Mouse (Mus musculus): ENCODE data around the gene Plekhg2. TPM values are rescaled to one million over a fixed set of nuclear protein-coding genes. Genes with fewer than 3 reads are reported as not detected.
"Not testable (repeated sequence)": the region's sequence is repeated elsewhere in the genome, so short reads cannot be mapped to it uniquely, and the experiment has no call there.

Plekhg2 gene
- total RNA-seq (2022), result 10 to 100 TPM; 13.6 to 28.9 (median 20.9) TPM

DNA sequence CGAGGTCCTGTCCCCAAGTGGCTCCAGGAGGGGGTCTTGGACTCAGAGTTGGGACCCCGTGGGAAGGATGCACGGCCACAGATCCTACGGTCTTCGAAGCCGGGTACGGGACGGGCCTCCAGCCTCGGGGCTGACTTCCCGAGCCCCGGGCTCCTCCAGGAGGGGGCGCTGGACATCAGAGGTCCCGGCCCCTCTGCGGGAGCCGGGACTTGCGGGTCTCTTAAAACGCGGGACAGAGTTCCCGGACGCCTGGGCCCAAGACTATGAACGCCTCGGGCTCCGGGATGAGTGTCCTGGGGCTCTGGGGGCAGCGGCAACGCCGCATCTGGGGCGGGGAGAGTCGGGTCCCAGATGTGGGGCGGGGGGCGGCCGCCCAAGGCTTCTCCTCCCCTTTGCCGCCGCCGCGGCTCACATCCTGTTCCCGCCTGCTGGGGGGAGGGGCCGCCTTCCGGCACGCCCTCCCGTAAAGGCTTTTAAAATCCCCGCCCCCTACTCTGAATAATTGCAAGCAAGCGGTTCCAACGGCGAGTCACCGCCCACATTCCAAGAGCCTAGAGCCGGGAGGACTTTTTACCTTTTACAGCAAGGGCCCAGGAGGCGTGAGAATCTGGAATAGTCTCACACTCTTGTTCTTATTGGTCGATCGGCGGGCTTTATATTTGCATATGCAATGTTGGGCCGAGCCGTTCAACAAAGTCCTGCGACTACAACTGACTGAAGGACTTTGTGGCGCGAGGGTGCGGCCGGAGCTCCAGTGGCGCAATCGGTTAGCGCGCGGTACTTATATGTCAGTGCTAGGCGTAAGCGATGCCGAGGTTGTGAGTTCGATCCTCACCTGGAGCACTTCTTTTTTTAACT, at the start of gene Plekhg2:
Plekhg2 (minus strand) TSS at position 349 of the 858 bp plus-strand sequence.
- DNase-seq, result peak; percentile 98

- DNase-seq, result no peak
These were observed 47.0 kb upstream of the Plekhg2 start for GRCm38 (mm10) chr7:28419416-28419815.

DNA sequence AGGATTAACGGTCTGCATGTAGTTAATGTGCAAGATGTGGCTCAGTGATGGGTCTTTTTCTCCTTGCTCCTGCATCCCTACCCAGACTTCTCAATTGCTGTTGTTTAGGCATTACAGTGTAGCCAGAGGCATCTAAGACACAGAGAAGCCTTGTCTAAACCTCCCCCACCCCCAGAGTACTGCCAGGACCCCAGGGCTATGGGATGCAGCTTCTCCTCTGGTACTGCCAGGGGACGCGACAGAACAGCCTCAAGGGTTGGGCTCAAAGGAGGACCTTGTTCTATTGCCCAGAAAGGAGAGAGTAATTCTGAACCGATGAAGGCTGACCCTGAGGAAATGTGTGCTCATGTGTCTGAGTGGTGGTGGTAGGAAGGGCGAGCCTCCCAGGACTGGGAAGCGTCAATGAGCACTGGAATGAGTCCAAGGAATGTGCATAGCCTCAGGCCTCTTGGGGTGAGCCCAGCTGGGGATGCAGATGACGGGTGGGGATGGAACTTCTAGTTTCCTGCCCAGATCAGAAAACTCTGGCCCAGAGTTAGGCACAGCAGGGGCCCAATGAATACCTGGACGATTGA, 45.8 kb upstream of the Plekhg2 start:
- DNase-seq, result peak; percentile 45

DNA sequence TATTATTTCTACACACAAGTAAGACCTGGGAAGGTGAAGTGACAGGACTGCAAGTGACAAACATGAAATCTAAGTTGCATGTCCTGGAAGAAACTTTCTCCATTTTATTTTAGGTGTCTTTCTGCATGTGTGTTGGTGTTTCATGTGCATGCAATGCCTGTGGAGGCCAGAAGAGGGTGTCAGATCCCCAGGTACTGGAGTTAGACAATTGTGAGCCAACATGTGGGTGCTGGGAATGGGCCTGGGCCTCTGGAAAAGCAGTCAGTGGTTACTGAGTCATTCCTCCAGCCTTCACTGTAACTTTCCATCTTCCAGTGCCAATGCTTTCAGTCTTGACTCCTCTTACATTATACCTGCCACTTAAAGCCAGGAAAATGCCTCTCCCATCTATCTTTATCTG, 45.0 kb upstream of the Plekhg2 start:
- no peak for DNase-seq

DNA sequence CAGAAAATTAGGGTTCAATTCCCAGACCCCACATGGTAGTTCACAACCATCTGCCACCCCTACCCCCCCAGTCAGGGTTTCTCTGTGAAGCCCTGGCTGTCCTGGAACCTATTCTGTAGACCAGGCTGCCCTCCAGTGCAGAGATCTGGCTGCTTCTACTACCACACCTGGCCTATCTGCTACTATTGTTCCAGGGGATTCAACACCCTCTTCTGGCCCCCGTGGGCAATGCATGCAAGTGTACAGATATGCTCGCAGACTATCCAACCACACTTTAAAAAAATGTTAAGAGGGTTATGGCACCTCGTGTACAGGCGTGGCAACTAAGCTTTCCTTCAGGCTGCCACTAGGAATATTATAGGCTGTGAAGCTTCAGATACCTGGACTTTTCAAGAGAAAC, 40.4 kb upstream of the Plekhg2 start:
- no peak for DNase-seq

- peak; percentile 82 for DNase-seq
These were observed 38.6 kb upstream of the Plekhg2 start for GRCm38 (mm10) chr7:28410841-28411475.

DNA sequence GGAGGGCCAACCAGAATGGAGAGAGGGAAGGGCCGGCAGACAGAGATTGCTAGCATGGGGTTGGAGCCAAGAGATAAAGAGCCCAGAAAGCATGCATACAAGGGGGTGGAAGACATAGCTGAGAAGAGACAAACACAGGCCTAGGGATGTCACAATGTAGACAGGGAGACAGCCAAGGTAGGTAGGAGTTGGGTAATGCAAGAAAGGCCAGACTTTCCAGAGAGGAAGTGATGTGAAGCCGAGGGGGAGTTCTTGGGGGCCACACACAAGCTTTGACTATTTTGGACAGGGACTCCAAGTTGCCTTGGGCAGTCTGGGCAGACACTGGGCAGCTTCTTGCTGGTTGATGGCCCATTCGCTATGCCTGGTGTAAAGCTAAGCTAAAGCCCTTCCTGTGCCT, 29.5 kb upstream of the Plekhg2 start:
- DNase-seq, result no peak

DNA sequence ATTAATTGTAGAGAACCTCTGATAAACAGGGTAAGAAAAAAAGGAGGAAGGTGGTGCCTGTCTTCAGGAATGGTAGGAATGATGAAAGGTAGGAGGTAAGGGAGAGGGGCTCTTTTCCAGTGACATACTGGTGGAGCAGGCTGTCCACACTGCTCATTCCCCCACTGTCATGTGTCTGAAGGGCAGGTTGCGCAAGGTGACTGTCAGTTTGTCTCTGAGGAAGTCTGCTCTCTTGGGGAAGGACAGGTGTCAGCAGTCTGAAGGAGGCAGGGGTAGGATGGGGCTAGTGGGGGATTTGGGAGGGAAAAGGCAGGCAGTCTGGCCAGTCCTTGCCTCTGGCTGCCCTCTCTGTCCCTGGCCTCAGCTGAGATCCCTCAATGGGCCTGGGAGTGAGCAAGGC, 28.6 kb upstream of the Plekhg2 start:
- no peak for DNase-seq

DNA sequence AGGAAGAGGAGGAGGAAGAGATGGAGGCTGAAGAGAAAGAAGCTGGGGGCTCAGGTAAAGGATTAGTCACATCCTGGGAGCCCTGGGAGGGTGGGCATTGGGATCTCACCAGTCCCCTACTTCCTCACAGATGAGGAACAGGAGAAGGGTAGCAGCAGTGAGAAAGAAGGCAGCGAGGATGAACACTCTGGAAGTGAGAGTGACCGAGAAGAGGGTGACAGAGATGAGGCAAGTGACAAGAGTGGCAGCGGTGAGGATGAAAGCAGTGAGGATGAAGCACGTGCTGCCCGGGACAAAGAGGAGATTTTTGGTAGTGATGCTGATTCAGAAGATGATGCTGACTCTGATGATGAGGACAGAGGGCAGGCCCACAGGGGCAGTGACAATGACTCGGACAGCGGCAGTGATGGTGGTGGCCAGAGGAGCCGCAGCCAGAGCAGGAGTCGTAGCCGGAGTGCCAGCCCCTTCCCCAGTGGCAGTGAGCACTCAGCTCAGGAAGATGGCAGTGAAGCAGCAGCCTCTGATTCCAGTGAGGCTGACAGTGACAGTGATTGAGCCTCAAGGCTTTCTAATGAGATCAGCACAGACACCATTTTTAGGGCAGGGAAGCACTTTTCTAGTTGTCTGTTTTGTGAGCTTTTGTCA, 26.4 kb upstream of the Plekhg2 start:
- no peak for DNase-seq

DNA sequence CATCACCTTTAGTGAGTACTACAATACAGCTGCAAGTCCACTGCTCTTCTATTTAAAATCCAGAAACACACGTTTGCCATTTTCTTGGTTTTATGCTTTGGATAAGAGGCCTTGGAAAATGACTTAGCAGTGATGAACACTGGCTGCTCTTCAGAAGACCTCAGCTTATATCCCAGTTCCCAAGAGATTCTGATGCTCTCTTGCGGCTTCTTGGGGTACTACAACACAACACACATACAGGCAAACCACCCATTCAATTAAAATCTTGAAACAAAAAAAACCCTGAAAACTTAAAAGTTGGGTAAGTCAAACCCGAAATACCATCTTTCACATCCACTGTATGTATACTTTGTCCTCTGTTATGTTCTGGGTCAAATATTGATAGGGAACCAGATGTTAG, 25.6 kb upstream of the Plekhg2 start:
- DNase-seq, result no peak

DNA sequence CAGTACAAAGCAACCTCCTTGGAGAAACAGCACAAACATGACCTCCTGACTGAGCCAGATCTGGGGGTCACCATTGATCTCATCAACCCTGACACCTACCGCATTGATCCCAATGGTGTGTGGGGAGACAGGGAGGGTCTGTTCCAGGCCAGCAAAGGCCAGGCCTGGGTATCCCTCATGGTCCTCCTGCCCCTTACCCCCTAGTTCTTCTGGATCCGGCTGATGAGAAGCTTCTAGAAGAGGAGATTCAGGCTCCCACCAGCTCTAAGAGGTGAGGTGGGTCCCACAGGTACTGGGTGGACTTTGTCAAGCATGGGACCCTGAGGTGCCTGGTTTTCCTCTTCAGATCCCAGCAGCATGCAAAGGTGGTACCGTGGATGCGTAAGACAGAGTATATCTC, 23.0 kb upstream of the Plekhg2 start:
- DNase-seq, result no peak

DNA sequence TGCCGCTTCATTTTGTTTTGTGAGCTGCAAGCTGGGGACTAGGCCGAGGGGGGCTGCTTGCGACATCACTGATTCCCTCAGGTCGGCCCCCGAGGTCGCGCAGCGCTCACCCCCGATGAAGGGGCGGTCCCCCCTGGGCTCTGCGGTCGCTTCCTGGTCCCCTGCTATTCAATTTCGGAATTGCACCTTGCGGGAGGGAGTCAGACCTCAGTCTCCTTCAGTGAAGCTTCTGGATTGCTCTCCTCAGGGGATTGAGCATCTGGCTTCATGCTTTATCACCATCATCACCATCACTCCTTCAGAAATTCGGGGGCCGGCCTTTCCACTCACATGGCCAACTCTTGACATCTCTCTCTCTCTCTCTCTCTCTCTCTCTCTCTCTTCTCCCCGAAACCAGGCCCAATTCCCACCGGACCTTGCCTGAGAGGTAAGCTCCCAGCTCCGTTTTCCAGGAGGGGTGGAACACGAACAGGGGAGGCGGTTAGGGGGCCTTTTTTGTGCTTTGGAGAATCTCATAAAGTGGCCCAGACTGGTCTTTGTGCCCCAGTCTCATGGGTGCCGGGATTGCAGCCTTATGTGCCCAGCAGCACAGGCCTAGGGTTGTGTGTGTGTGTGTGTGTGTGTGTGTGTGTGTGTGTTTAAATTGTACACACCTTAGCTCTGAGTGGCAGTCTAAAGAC, 21.0 kb upstream of the Plekhg2 start:
- DNase-seq, result no peak

GRCm38 (mm10) chr7:28392429-28393271, 20.3 kb upstream of the Plekhg2 start, which contains the start of the genes Med29 and Paf1:
Med29 (minus strand) TSS chr7:28392708.
Paf1 (plus strand) TSS chr7:28392951.
- DNase-seq, result peak; percentile 98

GRCm38 (mm10) chr7:28390331-28390730, 17.9 kb upstream of the Plekhg2 start:
- DNase-seq, result no peak

DNA sequence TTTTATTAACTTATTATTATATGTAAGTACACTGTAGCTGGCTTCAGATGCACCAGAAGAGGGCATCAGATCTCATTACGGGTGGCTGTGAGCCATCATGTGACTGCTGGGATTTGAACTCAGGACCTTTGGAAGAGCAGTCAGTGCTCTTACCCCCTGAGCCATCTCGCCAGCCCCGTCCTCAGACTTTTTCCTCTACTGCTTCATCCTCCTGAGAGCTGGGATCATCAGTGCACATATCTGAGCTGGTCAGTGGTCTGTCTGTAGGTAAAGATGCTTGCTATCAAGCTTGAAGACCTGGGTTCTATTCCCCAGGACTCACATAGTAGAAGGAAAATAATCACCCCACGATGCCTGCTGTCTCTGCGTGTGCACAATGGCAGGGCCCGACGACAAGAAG, 15.0 kb upstream of the Plekhg2 start:
- not testable (repeated sequence) for DNase-seq

GRCm38 (mm10) chr7:28386877-28387276, 14.5 kb upstream of the Plekhg2 start:
- not testable (repeated sequence) for DNase-seq

GRCm38 (mm10) chr7:28386462-28386861, 14.1 kb upstream of the Plekhg2 start:
- peak; percentile 72 for DNase-seq

DNA sequence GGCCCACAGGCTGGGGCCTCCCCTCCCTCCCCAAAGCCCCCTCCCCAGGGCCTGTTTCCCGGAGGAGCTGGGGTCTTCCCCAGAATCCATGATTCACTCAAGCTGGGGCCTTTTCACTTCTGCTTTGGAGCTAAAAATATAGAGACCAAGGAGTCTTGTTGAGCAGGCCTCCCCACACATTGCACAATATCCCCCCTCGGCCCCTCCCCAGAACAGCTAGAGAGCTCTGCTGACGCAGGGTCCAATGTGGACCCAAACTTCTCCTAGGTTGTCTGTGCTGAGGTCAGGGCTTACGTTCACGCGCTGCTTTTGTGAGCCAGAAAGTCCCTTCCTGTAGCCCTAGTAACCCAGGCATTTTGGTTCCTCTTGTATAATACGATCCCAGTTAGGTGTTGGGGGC, 13.6 kb upstream of the Plekhg2 start:
- no peak for DNase-seq

DNA sequence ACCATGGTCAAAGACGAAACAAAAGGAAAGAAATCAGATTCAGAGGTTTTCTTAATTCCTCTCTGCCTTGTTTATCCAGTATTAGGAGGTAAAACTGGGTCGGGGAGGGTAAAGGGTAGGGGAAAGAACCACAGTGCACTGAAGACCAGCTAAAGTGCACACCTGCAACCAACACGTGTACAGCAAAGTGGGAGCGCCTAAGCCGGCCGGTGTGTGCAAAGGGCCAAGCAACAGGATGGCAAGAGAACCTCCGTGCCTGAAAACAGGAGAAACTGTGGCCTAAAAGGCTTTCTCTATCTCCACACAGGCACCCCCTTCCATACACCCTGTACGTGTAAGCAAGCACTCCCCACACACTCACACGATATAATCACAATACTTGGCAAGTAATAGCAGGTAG, 12.8 kb upstream of the Plekhg2 start:
- no peak for DNase-seq

DNA sequence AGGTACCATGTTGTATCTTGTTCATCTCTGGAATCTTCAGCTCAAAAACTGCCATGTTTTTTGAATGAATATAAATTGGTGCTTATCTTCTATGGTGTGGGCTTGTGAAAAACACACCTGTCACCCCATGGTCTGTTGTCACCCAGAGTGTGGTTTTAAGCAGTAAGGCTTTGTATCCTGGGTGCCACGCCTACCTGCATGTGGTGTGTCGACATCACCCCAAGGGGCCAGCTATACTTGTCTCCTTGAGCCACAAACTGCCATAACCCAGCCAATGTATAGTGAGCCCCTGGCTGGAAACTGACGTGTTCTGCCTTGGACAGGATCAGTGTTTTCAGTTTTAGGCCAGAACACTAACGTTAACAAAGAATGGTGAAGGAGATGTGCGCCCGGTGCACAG, 11.8 kb upstream of the Plekhg2 start:
- no peak for DNase-seq

DNA sequence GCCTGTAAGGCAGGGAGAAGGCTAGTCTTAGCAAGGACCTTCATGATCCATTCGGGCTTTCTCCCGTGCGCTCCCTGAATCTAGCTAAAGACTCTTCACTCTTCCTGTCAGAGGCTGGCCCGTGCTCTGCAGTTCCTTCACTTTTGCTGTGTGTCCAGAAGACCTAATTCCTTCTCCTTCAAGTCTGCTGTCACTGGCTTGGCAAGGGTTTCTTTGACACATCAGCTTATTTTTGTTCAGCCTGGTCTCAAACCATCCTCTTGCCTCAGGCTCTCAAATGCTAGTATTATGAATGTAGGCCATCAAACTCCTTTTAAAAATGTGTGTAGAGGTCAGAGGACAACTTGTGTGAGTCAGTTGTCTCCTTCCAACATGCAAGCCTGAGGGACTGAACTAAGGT, 11.2 kb upstream of the Plekhg2 start:
- no peak for DNase-seq
